Mouse (Mus musculus): ENCODE results near the gene Tor1a.

GRCm38 (mm10) chr2:30931922-30932321 is 35.8 kb downstream of the Tor1a start:
- TF ChIP-seq GATA1 (IDR thresholded peaks at IDR 0.05; ENCODE audit: borderline replicate concordance, low read length) (no peak), FLI1 (IDR thresholded peaks at IDR 0.05; ENCODE audit: low read length) (no peak)

Measured in megakaryocyte, embryonic 14.5 days (primary cell).